Mouse (Mus musculus) macrophage (primary cell): ENCODE results near the gene Prdm10. TPM values are rescaled to one million over a fixed set of nuclear protein-coding genes. Genes with fewer than 3 reads are reported as not detected.

ENCODE experiments used
- H3K27ac ChIP-seq: fragments of 350-480 bp; formaldehyde crosslinking; 2 replicates; pipeline ENCODE4 v1.9.0; 2021
- H3K36me3 ChIP-seq: fragments of 350-480 bp; formaldehyde crosslinking; 2 replicates; pipeline ENCODE4 v1.9.0; 2021; ENCODE audit errors: inconsistent target
- H3K4me3 ChIP-seq: fragments of 350-480 bp; formaldehyde crosslinking; 2 replicates; pipeline ENCODE4 v1.9.0; 2021; ENCODE audit errors: inconsistent target
- H3K79me2 ChIP-seq: fragments of 350-480 bp; formaldehyde crosslinking; 2 replicates; pipeline ENCODE4 v1.9.0; 2021; ENCODE audit errors: inconsistent target
- WGBS: methylation state at CpG from one replicate; pipeline ENCODE4 v1.1.7; 2026; ENCODE audit warnings: inconsistent platforms; ENCODE audit not compliant: missing documents; 5-methylcytosine and 5-hydroxymethylcytosine counted together
- polyA plus RNA-seq: library from polyadenylated mRNA; stranded (reverse); fragments of 250-400 nt; gene quantifications from 3 replicates; pipeline ENCODE4 v1.2.4, GENCODE M21; 2018; ENCODE audit warnings: inconsistent platforms

The Prdm10 gene
- polyA plus RNA-seq, 1 experiment from 2014 or later, result 4.7 TPM

- WGBS, result 14% methylated on average over 25 of the region's 44 CpGs
- H3K4me3 ChIP-seq, result peak overlapping the region; percentile 81
- H3K79me2 ChIP-seq, result peaks cover 35% of the 10 kb centered on the region
- no peak overlapping the region for H3K27ac ChIP-seq
- H3K36me3 ChIP-seq, result peaks cover 13% of the 10 kb centered on the region; the same call in 1 of the 2 replicates
Observed at GRCm38 (mm10) chr9:31386368-31387180, 106.2 kb downstream of the Prdm10 start.

DNA sequence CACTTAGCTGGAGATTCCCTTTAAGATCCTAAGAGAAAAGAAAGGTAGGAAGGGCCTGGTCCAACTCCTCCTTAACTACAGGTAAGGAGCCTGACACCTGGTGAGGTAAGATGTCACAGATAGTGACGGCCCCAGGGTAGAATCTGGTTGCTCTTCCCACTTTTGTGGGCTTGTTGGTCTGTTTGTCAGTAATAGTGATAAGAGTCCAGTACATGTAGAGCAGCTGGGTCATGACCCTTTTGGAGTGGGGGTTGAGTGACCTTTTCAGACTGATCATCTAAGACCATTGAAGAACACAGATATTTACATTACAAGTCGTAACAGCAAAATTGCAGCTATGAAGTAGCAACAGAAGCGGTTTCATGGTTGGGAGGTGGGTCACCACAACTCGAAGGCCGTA, 106.9 kb downstream of the Prdm10 start:
- Histone ChIP-seq H3K79me2 (peaks cover 35% of the 10 kb centered on the region), H3K36me3 (peaks cover 19% of the 10 kb centered on the region; the same call in 1 of the 2 replicates), H3K4me3 (no peak overlapping the region; the same call in 1 of the 2 replicates), H3K27ac (no peak overlapping the region)
- 94% methylated on average over 5 of the region's 5 CpGs for WGBS

DNA sequence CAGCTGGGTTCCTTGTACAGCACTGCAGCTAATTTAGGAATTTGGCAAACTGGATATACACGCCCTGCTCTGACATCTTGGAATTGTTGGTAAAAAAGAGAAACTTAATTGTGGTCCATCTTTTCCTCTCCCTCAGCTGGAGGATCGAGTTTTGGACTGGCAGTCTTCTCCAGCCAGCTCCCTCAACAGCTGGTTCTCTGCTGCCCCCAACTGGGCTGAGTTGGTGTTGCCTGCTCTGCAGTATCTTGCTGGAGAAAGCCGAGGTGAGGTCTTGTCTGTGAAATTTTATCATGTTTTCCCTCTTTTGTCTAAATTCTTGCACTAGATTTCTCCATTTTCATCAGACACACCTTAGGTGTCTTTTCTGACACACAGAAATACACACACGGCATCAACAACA, 120.1 kb downstream of the Prdm10 start:
- Histone ChIP-seq H3K36me3 (peaks cover 87% of the 10 kb centered on the region), H3K27ac (no peak overlapping the region), H3K79me2 (no peaks in the 10 kb centered on the region), H3K4me3 (no peak overlapping the region)
- 61% methylated on average over 4 of the region's 4 CpGs for WGBS

GRCm38 (mm10) chr9:31404311-31404710, 124.0 kb downstream of the Prdm10 start:
- H3K36me3 ChIP-seq, result peaks cover 69% of the 10 kb centered on the region
- no peak overlapping the region for H3K27ac ChIP-seq
- no peaks in the 10 kb centered on the region for H3K79me2 ChIP-seq
- no peak overlapping the region for H3K4me3 ChIP-seq
- 97% methylated on average over 2 of the region's 2 CpGs for WGBS

GRCm38 (mm10) chr9:31405217-31405616, 124.9 kb downstream of the Prdm10 start:
- H3K36me3 ChIP-seq, result peaks cover 73% of the 10 kb centered on the region
- H3K79me2 ChIP-seq, result no peaks in the 10 kb centered on the region
- WGBS, result 73% methylated on average over 6 of the region's 6 CpGs
- no peak overlapping the region for H3K4me3 ChIP-seq
- no peak overlapping the region for H3K27ac ChIP-seq

- H3K36me3 ChIP-seq, result peaks cover 86% of the 10 kb centered on the region
- WGBS, result 89% methylated on average over 4 of the region's 4 CpGs
Observed at GRCm38 (mm10) chr9:31412165-31412564, 131.8 kb downstream of the Prdm10 start.

DNA sequence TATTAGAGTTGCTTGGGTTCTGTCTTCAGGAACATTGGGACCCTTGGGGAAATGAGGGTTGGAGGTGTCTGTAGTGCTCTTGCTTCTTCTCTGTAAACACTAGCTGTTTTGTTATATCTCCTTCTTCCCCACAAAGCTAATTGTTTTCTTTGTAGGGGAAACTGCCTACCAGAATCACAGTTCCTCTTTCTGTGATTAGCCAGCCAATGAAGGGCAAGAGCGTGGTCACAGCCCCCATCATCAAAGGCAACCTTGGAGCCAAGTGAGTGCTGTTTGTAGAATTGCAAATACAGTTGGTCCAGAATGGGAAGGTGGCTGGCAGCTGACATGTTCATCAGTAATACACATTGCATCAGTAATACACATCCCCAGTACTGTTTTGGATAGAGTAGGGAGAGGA, 138.5 kb downstream of the Prdm10 start:
- H3K27ac ChIP-seq, result no peak overlapping the region
- H3K36me3 ChIP-seq, result peaks cover 59% of the 10 kb centered on the region
- no peaks in the 10 kb centered on the region for H3K79me2 ChIP-seq
- 17% methylated on average over 1 of the region's 1 CpGs for WGBS
- H3K4me3 ChIP-seq, result no peak overlapping the region

More at GRCm38 (mm10) chr9:31412165-31412564, 131.8 kb downstream of the Prdm10 start:
- Histone ChIP-seq H3K27ac (no peak overlapping the region), H3K79me2 (no peaks in the 10 kb centered on the region), H3K4me3 (no peak overlapping the region)

GRCm38 (mm10) chr9:31422143-31422542, 141.8 kb downstream of the Prdm10 start:
- H3K27ac ChIP-seq, result no peak overlapping the region
- no peaks in the 10 kb centered on the region for H3K79me2 ChIP-seq
- 97% methylated on average over 5 of the region's 5 CpGs for WGBS
- H3K4me3 ChIP-seq, result no peak overlapping the region
- peaks cover 32% of the 10 kb centered on the region for H3K36me3 ChIP-seq

DNA sequence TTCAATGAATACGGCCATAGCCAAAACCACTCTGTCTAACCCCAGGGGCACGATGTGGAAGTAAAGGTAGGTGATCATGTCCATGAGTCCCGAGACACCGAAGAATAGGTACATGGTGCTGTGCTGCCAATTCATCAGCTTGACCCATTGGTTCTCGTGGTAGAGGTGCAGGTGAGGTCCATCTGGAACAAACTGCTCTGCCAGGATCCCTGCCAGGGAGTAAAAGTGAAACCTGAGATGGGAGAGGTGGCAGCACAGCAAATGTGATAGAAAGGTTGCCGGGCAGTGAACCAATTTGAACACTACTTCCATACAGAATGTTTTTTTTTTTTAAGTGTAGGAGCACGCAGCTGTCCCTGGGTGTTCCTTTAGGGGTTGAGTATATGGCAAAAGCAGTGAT, 148.6 kb downstream of the Prdm10 start:
- Histone ChIP-seq H3K79me2 (no peaks in the 10 kb centered on the region), H3K4me3 (no peak overlapping the region), H3K36me3 (no peaks in the 10 kb centered on the region), H3K27ac (no peak overlapping the region)
- 89% methylated on average over 7 of the region's 7 CpGs for WGBS

DNA sequence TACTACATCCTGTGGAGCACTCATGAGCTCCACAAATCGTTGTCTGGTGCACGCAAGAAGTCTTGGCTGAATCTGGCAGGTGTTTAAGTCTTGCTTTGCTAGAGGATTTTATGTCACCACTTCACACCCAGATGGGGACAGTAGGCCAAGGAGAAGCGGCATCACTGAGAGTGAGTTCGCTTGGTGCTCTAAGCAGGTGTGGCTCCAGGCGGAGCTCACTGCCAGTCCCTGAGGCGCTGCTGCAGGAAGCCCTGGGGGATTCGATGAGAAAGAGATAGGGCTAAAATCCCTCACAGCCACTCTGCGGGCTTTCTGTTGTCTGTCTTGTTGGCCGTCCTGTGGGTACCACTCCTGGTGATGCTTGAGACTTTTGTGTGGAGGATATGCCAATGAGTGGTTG, 149.7 kb downstream of the Prdm10 start:
- H3K36me3 ChIP-seq, result no peaks in the 10 kb centered on the region
- 80% methylated on average over 9 of the region's 9 CpGs for WGBS
- H3K4me3 ChIP-seq, result no peak overlapping the region
- no peaks in the 10 kb centered on the region for H3K79me2 ChIP-seq
- no peak overlapping the region for H3K27ac ChIP-seq

Other genes starting within 250 kb of the Prdm10 start
- 7.1 to 8.1 TPM (median 7.4 TPM) in 3 replicates for gene Zbtb44, start 249.9 kb upstream of the Prdm10 start, polyA plus RNA-seq
- gene St14, start 148.7 kb upstream of the Prdm10 start, polyA plus RNA-seq, result 2.1 to 4.9 TPM (median 3.5 TPM) in 3 replicates
- gene Aplp2, start 68.7 kb upstream of the Prdm10 start, polyA plus RNA-seq, result 523 to 1,267 TPM (median 707 TPM) in 3 replicates
- gene Nfrkb, start 105.7 kb downstream of the Prdm10 start, polyA plus RNA-seq, result 9.6 to 11.4 TPM (median 10.4 TPM) in 3 replicates
- not detected in 3 replicates for gene Tmem45b, start 183.9 kb downstream of the Prdm10 start, polyA plus RNA-seq